7 mouse cellular contexts compared by ENCODE assay signal in genomic region chr15:7397446-7397817, GRCm38 (mm10). TPM values are rescaled to one million over a fixed set of nuclear protein-coding genes. Genes with fewer than 3 reads are reported as not detected.
A peak's percentile ranks its signal among the peaks of the same experiment; 100 is the strongest.
DNase-seq lines count a peak whose midpoint lies in the region; ATAC-seq and TF ChIP-seq lines count a peak whose summit lies in the region.

No protein-coding gene starts in this region.

- peaks cover 8% of the 10 kb centered on the region; the same call in 1 of the 2 replicates for H3K9me3 ChIP-seq in forebrain, embryonic 10.5 days
- H3K9me3 ChIP-seq in intestine, postnatal 0 days (ENCODE audit: control insufficient read depth), result no peaks in the 10 kb centered on the region
- H3K9me3 ChIP-seq in midbrain, embryonic 14.5 days (ENCODE audit: control insufficient read depth, low read length), result no peaks in the 10 kb centered on the region

- no peak for ATAC-seq in intestine, postnatal 0 days
- no peak for ATAC-seq in midbrain, embryonic 14.5 days (ENCODE audit: low FRiP score, low TSS enrichment)

- peak overlapping the region; percentile 65 for H3K9ac ChIP-seq in intestine, postnatal 0 days (ENCODE audit: low read depth, low read length)
- H3K9ac ChIP-seq in midbrain, embryonic 14.5 days (replicated peaks; ENCODE audit: low read length), result peak overlapping the region; percentile 60; the same call in 1 of the 2 replicates

- H3K4me1 ChIP-seq in forebrain, embryonic 10.5 days, result peaks cover 25% of the 10 kb centered on the region
- H3K4me1 ChIP-seq in intestine, postnatal 0 days (replicated peaks; ENCODE audit: control insufficient read depth, insufficient read depth, low read length), result no peaks in the 10 kb centered on the region
- H3K4me1 ChIP-seq in midbrain, embryonic 14.5 days (ENCODE audit: control insufficient read depth, insufficient read depth, low read length), result peaks cover 6% of the 10 kb centered on the region; the same call in 1 of the 2 replicates

- TF ChIP-seq CTCF in intestine, postnatal 0 days (IDR thresholded peaks at IDR 0.05; ENCODE audit: low read depth), result no peak

- peak; percentile 53 for DNase-seq in embryo, embryonic 10.5 days (ENCODE audit: low spot score)
- DNase-seq in forebrain, embryonic 10.5 days (ENCODE audit: extremely low spot score, low spot score), result peak; percentile 29
- DNase-seq in midbrain, embryonic 14.5 days, result peak; percentile 31
- DNase-seq in adrenal gland, adult 8-10 months, result no peak
- no peak for DNase-seq in frontal cortex, postnatal 10 days (ENCODE audit: low spot score in 2 of 2)
- no peak for DNase-seq in cerebellum, postnatal 14 days

- peak overlapping the region; percentile 82 for H3K27ac ChIP-seq in forebrain, embryonic 10.5 days
- H3K27ac ChIP-seq in intestine, postnatal 0 days (ENCODE audit: low read depth, low read length), result peak overlapping the region; percentile 11; the same call in 1 of the 2 replicates
- no peak overlapping the region for H3K27ac ChIP-seq in midbrain, embryonic 14.5 days (replicated peaks; ENCODE audit: low read depth, low read length)

- H3K27me3 ChIP-seq in forebrain, embryonic 10.5 days (ENCODE audit: poor library complexity, severe bottlenecking), result peaks cover 45% of the 10 kb centered on the region
- peaks cover 3% of the 10 kb centered on the region; the same call in 1 of the 2 replicates for H3K27me3 ChIP-seq in intestine, postnatal 0 days (replicated peaks; ENCODE audit: control insufficient read depth, insufficient read depth, low read length)
- H3K27me3 ChIP-seq in midbrain, embryonic 14.5 days (ENCODE audit: control insufficient read depth, insufficient read depth, low read length), result peaks cover 17% of the 10 kb centered on the region; the same call in 1 of the 2 replicates

- H3K4me3 ChIP-seq in forebrain, embryonic 10.5 days, result peak overlapping the region; percentile 70
- peak overlapping the region; percentile 54 for H3K4me3 ChIP-seq in intestine, postnatal 0 days (ENCODE audit: low read depth, low read length)
- peak overlapping the region; percentile 55 for H3K4me3 ChIP-seq in midbrain, embryonic 14.5 days (replicated peaks; ENCODE audit: low read depth, low read length)

- peak overlapping the region; percentile 79 for H3K4me2 ChIP-seq in intestine, postnatal 0 days (replicated peaks; ENCODE audit: low read depth)
- H3K4me2 ChIP-seq in midbrain, embryonic 14.5 days (ENCODE audit: low read length), result peak overlapping the region; percentile 99

- no peaks in the 10 kb centered on the region for H3K36me3 ChIP-seq in forebrain, embryonic 10.5 days (replicated peaks)
- no peaks in the 10 kb centered on the region for H3K36me3 ChIP-seq in intestine, postnatal 0 days (ENCODE audit: control insufficient read depth, insufficient read depth)
- H3K36me3 ChIP-seq in midbrain, embryonic 14.5 days (ENCODE audit: control insufficient read depth, insufficient read depth, low read length), result no peaks in the 10 kb centered on the region

- 2% methylated on average over 8 of the region's 8 CpGs for WGBS in forebrain, embryonic 10.5 days
- WGBS in intestine, postnatal 0 days, result 5% methylated on average over 8 of the region's 8 CpGs
- 1% methylated on average over 8 of the region's 8 CpGs for WGBS in midbrain, embryonic 14.5 days

RNA-seq across cellular contexts. Expression of gene Egflam, which starts 0.8 kb away (rescaled TPM):
- 4.9 TPM in 2 replicates for polyA plus RNA-seq in forebrain, embryonic 10.5 days (2016; fragmentation: Nextera tagmentation; extraction: Ambion mirVana)
- 5.2 and 5.4 TPM in 2 replicates for polyA plus RNA-seq in intestine, postnatal 0 days (2015; fragmentation: Nextera tagmentation; extraction: Ambion mirVana)
- polyA plus RNA-seq in midbrain, embryonic 14.5 days (2014; fragmentation: Nextera tagmentation; extraction: Ambion mirVana), result 1.7 and 8.4 TPM in 2 replicates
- 10 to 100 TPM in 1 of 4 experiments, 1 to 10 TPM in 3; 5.1 to 11.8 (median 7.6) TPM for total RNA-seq in adrenal gland, adult 8-10 months (2022)

Comparison
In these comparisons a context has a peak if more than half of its experiments do, and no peak if none do; other contexts are left out.
1. DNase-seq: peak in embryo, embryonic 10.5 days (single experiment), forebrain, embryonic 10.5 days (single experiment) and midbrain, embryonic 14.5 days (single experiment); none in adrenal gland, adult 8-10 months (single experiment), frontal cortex, postnatal 10 days (0 of 2) and cerebellum, postnatal 14 days (0 of 2).
2. Peak in every context shown above with its lines, with median percentiles within 50 percentile points of each other: H3K4me3 ChIP-seq.